Mouse (Mus musculus): ENCODE measurements around the gene Sspo.

The Sspo gene

DNA sequence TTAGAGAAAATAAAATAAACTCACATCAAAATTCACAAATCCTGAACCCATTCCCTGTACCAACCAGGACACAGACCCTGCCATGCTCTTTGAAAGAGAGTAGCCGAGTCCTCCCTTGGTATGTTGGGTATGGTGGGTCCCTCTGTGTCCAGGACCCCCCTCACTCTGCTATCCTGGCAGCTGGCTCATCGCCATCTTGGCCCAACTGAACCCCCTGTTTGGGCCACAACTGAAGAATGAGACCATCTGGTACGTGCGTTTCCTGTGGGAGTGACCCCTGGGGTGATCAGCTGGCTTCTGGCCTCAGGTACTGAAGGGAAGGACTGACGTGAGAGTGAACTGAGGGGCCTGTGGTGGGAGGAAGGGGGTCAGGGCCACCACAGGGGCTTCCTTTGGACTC is 91.8 kb downstream of the Sspo start:
- DNase-seq (ENCODE audit: low read depth, low spot score) = no peak

DNA sequence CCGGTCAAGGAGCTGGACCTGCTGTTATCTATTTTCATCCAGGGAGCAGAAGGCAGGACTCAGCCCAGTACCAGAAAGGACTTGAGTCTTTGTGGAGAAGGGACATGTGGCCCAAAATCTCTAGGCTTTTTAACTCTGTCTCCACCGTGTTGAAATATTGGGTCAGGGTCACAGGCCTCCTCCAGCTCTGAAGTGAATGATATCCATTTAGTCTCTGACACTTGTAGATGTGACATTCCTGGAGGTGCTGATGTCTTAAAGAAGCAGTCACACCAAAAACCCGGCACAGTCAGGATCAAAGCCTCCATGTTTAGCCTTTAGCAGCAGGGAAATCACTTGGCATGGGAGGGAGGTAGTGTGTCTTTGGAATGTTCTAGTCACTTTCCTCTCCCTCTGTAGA is 92.7 kb downstream of the Sspo start:
- DNase-seq (ENCODE audit: low read depth, low spot score) = no peak

DNA sequence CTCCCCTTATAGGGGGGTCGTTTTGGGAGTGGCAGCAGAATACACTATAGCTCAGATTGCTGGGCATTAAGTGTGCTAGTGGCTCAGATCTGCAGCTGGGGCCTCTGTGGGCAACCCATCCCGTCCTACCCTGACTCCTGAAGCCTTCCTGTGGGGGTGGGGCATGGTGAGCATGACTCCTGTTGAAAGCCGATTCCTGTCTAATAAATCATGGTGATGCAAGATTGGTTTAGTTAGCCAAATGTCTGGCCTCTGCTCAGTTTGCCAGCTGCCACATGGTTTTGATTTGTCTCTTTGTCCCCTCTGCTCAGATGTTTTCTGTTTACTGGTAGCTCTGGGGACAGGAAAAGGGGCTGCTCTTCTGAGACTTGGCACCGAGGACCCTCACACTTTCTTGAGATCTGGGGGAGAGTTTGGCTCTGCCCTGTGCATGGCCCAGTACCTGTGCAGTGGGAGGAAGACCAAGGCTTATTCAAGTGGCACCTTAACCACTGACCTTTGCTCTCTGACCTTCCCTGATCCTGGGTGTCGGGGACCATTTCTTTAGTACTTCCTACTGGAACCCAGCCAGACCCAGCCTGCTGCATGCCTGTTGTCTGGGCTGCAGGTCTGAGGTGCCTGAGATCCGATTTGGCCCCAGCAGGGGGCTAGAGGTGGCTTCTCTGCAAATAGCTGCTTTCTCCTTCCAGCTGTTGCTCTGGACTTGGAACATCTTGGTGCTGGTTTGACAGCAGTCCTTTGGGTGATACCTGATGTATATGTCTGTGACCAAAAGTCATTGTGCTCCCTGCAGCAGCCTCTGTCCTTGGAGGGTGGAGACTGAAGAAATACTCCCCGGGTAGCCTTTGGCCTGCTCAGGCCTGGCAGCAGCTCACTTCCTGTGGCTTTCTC is 93.8 kb downstream of the Sspo start:
- no peak for DNase-seq (ENCODE audit: low read depth, low spot score)

DNA sequence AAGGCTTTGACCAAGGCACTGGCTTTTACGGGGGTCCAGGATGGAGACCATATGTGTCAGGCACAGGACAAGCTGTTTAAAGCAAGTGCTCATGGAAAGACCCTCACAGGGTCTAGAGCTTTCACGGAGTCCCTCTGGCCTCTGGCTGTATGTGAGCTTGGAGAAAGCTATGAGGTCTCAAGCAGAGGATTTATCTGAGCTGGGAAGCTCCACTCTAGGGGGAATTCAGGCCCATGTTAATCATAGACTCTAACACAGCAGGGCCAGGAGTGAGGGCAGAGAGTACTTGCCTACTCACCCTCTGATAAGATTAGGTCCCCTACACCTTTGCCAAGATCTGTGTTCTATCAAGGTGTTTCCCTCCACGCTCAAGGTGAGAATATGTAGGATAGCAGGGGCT is 94.6 kb downstream of the Sspo start:
- no peak for DNase-seq (ENCODE audit: low read depth, low spot score)

DNA sequence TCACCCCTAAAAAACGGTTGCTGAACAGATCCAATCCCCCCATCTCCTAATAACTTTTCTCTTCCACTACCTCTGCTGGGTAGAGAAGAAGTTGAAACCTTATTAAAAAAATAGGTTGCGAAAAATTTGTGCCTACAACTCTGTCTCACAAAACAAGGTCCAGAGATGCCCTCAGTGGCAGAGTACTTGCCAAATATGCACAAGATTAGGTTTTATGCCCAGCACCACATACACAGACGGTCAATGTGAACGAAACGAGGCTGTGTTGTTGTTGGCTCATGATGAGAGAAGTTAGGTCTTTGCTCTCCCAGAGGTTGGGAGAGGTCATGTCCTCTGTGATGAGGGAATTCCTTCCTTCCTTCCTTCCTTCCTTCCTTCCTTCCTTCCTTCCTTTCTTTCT is 97.2 kb downstream of the Sspo start:
- no peak for DNase-seq (ENCODE audit: low read depth, low spot score)

DNA sequence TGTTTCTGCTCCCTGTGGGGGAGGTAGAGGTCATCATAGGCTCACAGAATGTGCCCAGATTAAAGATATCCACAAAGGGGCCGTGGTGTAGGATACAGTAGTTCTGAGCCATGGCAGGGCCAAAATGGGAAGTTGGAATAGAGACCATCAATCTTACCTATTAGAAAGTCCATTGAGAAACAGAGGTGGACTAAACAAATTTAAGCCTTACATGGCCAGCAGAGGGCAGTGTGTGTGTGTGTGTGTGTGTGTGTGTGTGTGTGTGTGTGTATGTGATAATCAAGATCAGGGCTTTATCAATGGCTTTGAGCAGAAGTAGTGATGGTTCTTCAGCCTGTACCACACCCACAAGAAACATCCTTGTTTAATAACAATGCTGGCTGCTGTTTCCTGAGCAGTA is 98.2 kb downstream of the Sspo start:
- DNase-seq (ENCODE audit: low read depth, low spot score) = no peak

DNA sequence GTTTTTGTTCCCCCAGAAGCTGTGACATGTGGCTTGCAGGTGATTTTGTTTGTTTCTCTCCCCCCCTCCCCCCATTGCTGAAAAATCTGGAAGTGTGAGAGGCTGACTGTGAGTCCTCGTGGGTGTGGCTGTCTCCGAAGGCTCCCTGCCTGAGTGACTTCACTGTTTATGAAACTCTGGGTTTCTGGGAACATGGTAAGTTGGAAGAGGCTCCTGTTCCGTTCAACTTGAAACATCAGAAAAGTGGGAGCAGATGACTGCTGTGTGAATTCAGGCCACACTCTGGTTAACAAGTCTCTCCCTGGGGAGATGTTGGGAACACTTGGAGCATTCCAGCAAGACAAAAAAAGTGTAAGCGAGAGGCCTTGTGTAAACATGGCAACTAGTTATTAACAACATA is 98.8 kb downstream of the Sspo start:
- no peak for DNase-seq (ENCODE audit: low read depth, low spot score)

DNA sequence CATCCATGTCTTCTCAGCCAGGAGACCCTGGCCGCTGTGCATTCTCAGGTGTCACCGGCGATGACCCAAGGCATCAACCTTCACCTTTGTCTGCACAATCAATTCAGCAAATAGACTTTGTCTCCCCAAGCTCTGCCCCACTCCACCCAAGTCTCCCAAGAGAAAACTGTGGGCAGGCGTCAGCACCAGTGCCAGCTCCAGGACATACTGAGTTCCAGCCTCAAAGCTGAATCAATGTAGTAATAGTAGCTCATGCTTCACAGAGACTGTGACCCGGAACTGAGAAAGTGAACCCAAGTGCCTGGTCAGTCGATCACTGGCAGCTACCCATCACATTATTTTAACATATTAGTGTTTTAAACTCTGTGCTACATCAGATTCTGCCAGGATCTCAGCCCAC is 100.3 kb downstream of the Sspo start:
- DNase-seq (ENCODE audit: low read depth, low spot score) = no peak

Measured in brain, embryonic 18.5 days (tissue).